Mouse (Mus musculus) heart, postnatal 0 days (tissue): Measurements from ENCODE around the gene Cldn2.

Source experiments
- CTCF ChIP-seq: IDR thresholded peaks from 2 replicates; pipeline ENCODE4 v1.5.1; 2016; ENCODE audit warnings: antibody characterized with exemption, control low read depth, low read depth
- EP300 ChIP-seq: IDR thresholded peaks from 2 replicates; pipeline ENCODE4 v1.6.1; 2016; ENCODE audit warnings: antibody characterized with exemption, low read depth

DNA sequence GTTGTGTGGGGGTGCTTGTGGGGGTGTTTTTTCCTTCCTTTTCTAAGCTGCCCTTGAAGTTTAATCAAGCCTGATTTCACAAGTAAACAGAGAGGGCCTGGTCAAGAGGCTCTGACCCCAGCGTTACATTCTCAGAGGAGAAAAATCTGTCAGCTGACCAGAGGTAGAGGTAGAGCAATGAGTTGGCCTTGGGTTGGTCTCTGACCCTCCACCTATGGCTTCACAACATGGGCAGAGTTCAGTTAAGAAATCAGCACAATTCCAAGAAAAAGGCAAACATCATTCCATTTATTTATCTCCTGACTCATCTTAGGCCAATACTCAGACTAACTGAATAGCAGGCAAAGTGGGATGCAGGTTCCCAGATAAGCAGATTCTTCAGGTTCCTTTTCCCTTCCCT is 21.7 kb upstream of the Cldn2 start:
- TF ChIP-seq CTCF (no peak), EP300 (no peak)
